Mouse (Mus musculus) liver, embryonic 14.5 days (tissue): ENCODE data around the gene Stxbp6. TPM values are rescaled to one million over a fixed set of nuclear protein-coding genes. Genes with fewer than 3 reads are reported as not detected.

Experiments used
- ATAC-seq: fragments of 200-750 bp; cut with Nextera tagmentation; 2 replicates; pipeline ENCODE4 v1.8.0; 2017; ENCODE audit warnings: moderate number of reproducible peaks, mild to moderate bottlenecking, moderate library complexity; ENCODE audit not compliant: insufficient read depth
- DNase-seq, 3 experiments: peaks; one replicate each; pipeline ENCODE4 v3.0.0-alpha.2; 2012 to 2013; ENCODE audit warnings: low read depth in 3 of 3, low spot score in 3 of 3
- H3K27ac ChIP-seq: fragments of 300-500 bp; sonication (generic); 2 replicates; pipeline ENCODE4 v1.5.1; 2014; ENCODE audit warnings: moderate library complexity, mild to moderate bottlenecking, control low read depth, inconsistent platforms
- H3K27me3 ChIP-seq: fragments of 300-500 bp; sonication (generic); 2 replicates; pipeline ENCODE4 v1.6.1; 2014; ENCODE audit warnings: mild to moderate bottlenecking, low read length, moderate library complexity; ENCODE audit not compliant: control insufficient read depth, insufficient read depth
- H3K36me3 ChIP-seq: fragments of 300-500 bp; sonication (generic); replicated peaks from 2 replicates; pipeline ENCODE4 v1.6.1; 2014; ENCODE audit warnings: low read depth; ENCODE audit not compliant: control insufficient read depth, insufficient read depth
- H3K4me1 ChIP-seq, 2 experiments: fragments of 200-500 bp in 1 of 2; fragments of 300-500 bp in 1 of 2; sonication (generic) in 1 of 2; replicated peaks; 2 replicates each; pipeline ENCODE4 v1.6.1; 2012 to 2014; ENCODE audit warnings: antibody characterized with exemption in 1 of 2, inconsistent platforms in 1 of 2, low read length in 1 of 2; ENCODE audit not compliant: control insufficient read depth in 2 of 2, insufficient read depth in 2 of 2
- H3K4me2 ChIP-seq: fragments of 300-500 bp; sonication (generic); 2 replicates; pipeline ENCODE4 v1.6.1; 2014; ENCODE audit warnings: low read depth, mild to moderate bottlenecking, control low read depth, moderate library complexity
- H3K4me3 ChIP-seq, 2 experiments: fragments of 200-500 bp in 1 of 2; fragments of 300-500 bp in 1 of 2; sonication (generic) in 1 of 2; 2 replicates each; pipeline ENCODE4 v1.5.1; 2012 to 2014; ENCODE audit warnings: low read depth in 2 of 2, low read length in 2 of 2, mild to moderate bottlenecking in 2 of 2, control low read depth in 1 of 2, inconsistent platforms in 1 of 2, moderate library complexity in 1 of 2; ENCODE audit not compliant: insufficient read depth in 1 of 2
- H3K9ac ChIP-seq: fragments of 300-500 bp; sonication (generic); replicated peaks from 2 replicates; pipeline ENCODE4 v1.6.1; 2014; ENCODE audit warnings: mild to moderate bottlenecking, control low read depth, moderate library complexity
- H3K9me3 ChIP-seq: fragments of 300-500 bp; sonication (generic); 2 replicates; pipeline ENCODE4 v1.6.1; 2016; ENCODE audit warnings: low read length, mixed read lengths; ENCODE audit not compliant: control insufficient read depth
- CTCF ChIP-seq: IDR thresholded peaks from 2 replicates; pipeline ENCODE4 v1.5.1; 2016; ENCODE audit warnings: antibody characterized with exemption, low read depth, control low read depth
- EP300 ChIP-seq: IDR thresholded peaks from 2 replicates; pipeline ENCODE4 v1.6.1; 2016; ENCODE audit warnings: antibody characterized with exemption, low read depth
- WGBS: fragments of 180-500 bp; shearing (Covaris S2); extraction: QIAGEN DNeasy Blood & Tissue Kit; methylation state at CpG from one replicate; pipeline ENCODE4 v1.1.7; 2014; ENCODE audit not compliant: insufficient replicate concordance; 5-methylcytosine and 5-hydroxymethylcytosine counted together
- polyA plus RNA-seq, 2 experiments: library from polyadenylated mRNA; depleted of rRNA in 1 of 2; stranded (reverse) in 1 of 2; unstranded in 1 of 2; fragments of >200 nt; fragmentation: Nextera tagmentation in 1 of 2; extraction: Ambion mirVana in 1 of 2; gene quantifications; 2 replicates each; pipeline versions ENCODE4 v1.2.1 to v1.2.3; 2012 to 2014

The Stxbp6 gene
- polyA plus RNA-seq, 2 experiments: 2.6 to 3.0 TPM

DNA sequence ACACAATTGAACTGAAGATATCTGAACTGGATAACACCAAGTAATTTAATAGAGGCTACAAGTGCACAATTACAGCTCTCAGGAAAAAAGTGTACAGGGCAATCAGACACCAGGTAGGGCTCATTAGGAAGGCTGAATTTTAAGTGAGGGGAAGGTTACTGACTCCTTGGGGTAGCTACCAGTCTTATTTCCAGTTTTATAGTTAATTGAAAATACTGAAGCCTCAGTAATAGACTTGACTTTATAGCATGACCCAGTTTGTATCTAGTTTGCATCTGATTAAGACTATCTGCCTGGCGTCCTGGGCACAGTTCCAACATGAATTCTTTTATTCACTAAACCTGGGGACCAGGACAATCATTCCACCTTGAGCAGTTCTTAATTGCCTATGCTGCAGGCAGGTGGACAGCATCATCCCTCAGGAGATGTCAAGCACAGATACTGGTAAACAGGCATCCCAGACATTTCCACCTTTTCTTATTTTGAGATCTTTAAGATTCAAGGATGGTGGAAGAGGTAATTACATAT, 171.2 kb downstream of the Stxbp6 start:
- no peaks in the 10 kb centered on the region for H3K36me3 ChIP-seq
- TF ChIP-seq EP300: no peak
- no peaks in the 10 kb centered on the region for H3K9me3 ChIP-seq
- no peaks in the 10 kb centered on the region for H3K4me1 ChIP-seq
- ATAC-seq (no peak), DNase-seq (no peak)
- no peak overlapping the region for H3K27ac ChIP-seq
- no peak overlapping the region for H3K4me2 ChIP-seq
- H3K27me3 ChIP-seq: no peaks in the 10 kb centered on the region
- 43% methylated on average over 1 of the region's 1 CpGs for WGBS
- no peak overlapping the region for H3K4me3 ChIP-seq
- no peak overlapping the region for H3K9ac ChIP-seq

DNA sequence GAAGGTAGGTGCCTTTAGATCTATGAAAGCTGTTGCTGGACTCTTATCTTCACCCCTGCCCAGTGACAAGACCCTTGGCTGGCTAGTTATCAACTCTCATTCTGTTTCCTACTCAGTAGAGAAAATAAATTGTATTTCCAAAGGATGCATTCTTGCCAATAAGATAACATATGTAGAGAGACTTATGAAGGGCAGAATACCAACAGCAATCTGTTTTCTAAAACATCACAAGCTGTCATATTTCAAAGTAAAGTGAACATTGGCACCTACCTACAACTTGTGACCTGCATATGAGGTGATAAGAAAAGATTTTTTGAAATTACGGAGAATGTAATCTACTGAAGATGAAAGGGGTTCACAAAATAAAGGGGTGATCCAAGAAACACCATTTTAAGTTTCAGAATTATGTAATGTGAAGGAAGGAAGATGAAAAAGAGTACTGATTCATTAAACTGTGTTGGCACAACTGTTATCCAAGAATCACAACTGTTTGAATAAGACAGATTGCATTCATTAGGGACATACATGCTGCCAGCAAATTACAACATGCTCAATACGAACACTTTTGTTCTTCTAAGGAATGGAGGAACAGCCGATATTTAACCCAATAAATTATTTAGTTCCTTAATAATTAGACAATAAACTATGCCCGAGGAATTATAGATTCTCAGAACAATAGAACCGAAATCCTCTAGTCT, 175.2 kb downstream of the Stxbp6 start:
- H3K4me1 ChIP-seq: no peaks in the 10 kb centered on the region
- WGBS: 60% methylated on average over 5 of the region's 5 CpGs
- no peak overlapping the region for H3K9ac ChIP-seq
- TF ChIP-seq EP300 (no peak), CTCF (no peak)
- H3K36me3 ChIP-seq: no peaks in the 10 kb centered on the region
- ATAC-seq: no peak
- H3K9me3 ChIP-seq: no peaks in the 10 kb centered on the region
- H3K4me2 ChIP-seq: no peak overlapping the region
- no peak overlapping the region for H3K4me3 ChIP-seq
- no peak overlapping the region for H3K27ac ChIP-seq
- no peak for DNase-seq
- no peaks in the 10 kb centered on the region for H3K27me3 ChIP-seq

DNA sequence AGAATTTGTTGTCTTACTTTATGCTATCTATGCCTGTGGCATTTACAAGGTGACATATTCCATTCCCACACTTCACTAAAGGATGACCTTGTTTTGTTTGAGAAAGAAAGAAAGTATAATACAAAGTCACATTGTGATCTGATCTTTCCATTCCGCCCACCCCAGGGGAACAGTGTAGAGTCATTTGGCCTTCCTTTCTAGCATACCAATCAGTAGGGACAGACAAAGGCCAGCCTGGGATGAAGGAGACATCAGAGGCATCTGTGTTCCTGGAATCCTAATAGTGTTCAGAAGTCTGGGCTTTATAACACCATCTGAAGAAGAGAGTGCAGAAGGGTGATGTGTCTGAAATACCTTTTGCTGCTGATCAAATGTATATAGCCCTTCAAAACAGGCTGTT, 178.0 kb downstream of the Stxbp6 start:
- H3K9me3 ChIP-seq: no peaks in the 10 kb centered on the region
- H3K27ac ChIP-seq: no peak overlapping the region
- H3K4me1 ChIP-seq: no peaks in the 10 kb centered on the region
- TF ChIP-seq EP300 (no peak), CTCF (no peak)
- H3K9ac ChIP-seq: no peak overlapping the region
- no peak overlapping the region for H3K4me3 ChIP-seq
- H3K4me2 ChIP-seq: no peak overlapping the region
- no peaks in the 10 kb centered on the region for H3K27me3 ChIP-seq
- ATAC-seq (no peak), DNase-seq (no peak)
- H3K36me3 ChIP-seq: no peaks in the 10 kb centered on the region
- 45% methylated on average over 1 of the region's 1 CpGs for WGBS

DNA sequence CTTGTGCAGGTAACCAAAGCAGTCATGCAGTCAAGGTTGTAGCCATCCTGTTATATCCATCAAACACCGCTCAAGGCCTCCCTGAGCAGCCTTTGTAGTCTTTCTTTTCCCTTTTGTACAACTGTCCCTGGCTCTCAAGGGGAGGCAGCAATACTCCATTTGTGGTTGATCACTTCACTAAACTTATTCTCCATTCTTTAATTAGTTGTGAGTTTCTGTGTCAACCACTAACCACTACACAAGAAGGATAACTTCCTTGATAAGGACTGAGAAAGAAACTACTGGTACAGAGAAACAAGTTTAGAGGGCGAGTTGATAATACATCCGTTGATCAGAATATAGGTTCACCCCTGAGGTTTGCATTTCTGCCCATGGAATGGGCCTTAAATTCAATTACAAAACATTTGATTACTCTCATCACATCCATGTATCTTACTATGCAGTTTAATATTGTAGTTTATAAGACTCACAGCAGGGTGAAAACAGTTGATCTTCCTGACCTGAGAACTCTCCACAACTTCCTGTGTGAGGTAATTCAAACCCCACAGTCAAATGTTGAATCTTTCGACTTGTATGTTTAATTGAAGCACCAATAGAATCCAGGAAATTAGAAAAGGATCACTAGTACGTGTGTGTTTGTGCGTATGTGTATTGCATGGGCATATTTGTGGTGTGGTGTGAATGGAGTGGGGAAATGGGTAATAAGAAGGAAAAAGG, 184.7 kb downstream of the Stxbp6 start:
- no peak for TF ChIP-seq EP300
- no peak for TF ChIP-seq CTCF
- 57% methylated on average over 6 of the region's 6 CpGs for WGBS
- H3K9me3 ChIP-seq: no peaks in the 10 kb centered on the region
- no peaks in the 10 kb centered on the region for H3K27me3 ChIP-seq
- ATAC-seq: no peak
- no peak for DNase-seq
- H3K4me3 ChIP-seq: no peak overlapping the region
- H3K9ac ChIP-seq: no peak overlapping the region
- H3K27ac ChIP-seq: no peak overlapping the region
- H3K4me1 ChIP-seq: no peaks in the 10 kb centered on the region
- H3K36me3 ChIP-seq: no peaks in the 10 kb centered on the region
- H3K4me2 ChIP-seq: no peak overlapping the region

DNA sequence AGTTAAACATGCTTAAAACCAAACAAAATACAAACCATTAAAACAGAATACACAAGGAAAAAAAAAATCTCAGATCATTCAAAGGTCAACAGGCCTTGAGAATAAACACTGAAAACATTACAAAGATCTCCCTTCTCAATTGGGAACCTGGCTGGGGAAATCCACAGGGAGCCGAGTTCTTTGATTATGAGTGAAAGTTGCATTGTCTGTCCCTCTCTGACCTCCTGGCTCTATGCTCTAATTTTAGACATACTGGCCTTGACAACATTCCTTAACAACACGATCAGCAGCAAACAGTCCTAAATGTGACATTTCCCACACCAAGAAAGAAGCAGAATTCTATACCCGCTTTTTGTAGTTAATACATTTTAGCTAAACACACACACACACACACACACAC, 187.7 kb downstream of the Stxbp6 start:
- Histone ChIP-seq H3K4me3 (no peak overlapping the region), H3K4me2 (no peak overlapping the region), H3K4me1 (no peaks in the 10 kb centered on the region), H3K9ac (no peak overlapping the region), H3K27me3 (no peaks in the 10 kb centered on the region), H3K27ac (no peak overlapping the region), H3K9me3 (no peaks in the 10 kb centered on the region), H3K36me3 (no peaks in the 10 kb centered on the region)
- no peak for ATAC-seq
- WGBS: 48% methylated on average over 3 of the region's 3 CpGs
- DNase-seq: no peak
- TF ChIP-seq CTCF (no peak), EP300 (no peak)
